Mouse (Mus musculus) inflammation-experienced regulatory T-cells, adult 6 months (primary cell): ENCODE data around the gene Rbms3. TPM values are rescaled to one million over a fixed set of nuclear protein-coding genes. Genes with fewer than 3 reads are reported as not detected.

Source experiments
- ATAC-seq: one replicate; pipeline ENCODE4 v1.8.0; 2017
- polyA plus RNA-seq, 3 experiments: library from polyadenylated mRNA; unstranded; fragments of 100-300 nt; shearing (Covaris generic); gene quantifications; one replicate each; pipeline ENCODE4 v1.2.1; 2017

The Rbms3 gene
- polyA plus RNA-seq, 3 experiments from 2014 or later: not detected

DNA sequence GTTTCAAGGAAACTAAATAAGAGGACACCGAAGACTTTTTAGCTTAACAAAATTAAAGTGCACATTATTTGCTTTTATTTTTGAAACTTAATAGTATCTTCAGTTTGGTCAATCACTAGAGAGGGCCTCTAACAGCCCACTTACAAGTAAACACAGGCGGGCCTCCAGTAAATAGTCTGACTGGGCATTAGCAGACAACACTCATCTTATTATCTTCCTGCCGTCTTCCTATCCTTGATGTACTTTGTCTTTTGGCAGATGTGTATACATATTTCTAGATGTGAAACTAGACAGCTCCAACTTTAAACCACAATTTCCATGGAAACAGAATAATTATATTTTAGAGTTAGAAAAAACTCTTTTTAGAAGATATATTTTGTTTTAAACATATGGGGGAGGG lies 901.6 kb downstream of the Rbms3 start:
- ATAC-seq: no peak

DNA sequence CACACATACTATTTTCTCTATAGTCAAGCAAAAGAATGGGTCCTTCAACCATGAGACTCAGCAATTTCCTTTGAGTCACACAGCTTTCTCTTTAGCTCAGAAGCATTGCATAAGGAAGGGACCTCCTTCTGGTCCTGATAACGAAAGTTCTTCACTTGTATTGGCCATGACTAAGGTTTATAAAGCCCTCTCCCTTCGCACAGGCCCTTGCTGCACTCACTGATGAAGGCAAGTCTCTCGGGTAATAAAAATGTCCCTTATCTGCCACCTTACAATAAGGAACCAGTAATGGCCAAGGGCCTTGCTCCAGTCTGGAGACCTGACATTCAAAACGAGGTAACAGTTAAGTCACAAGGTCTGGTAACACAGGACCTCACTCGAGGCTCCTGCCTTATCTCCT lies 905.1 kb downstream of the Rbms3 start:
- no peak for ATAC-seq

- no peak for ATAC-seq
Measured at GRCm38 (mm10) chr9:116703119-116703518, 926.6 kb downstream of the Rbms3 start.

DNA sequence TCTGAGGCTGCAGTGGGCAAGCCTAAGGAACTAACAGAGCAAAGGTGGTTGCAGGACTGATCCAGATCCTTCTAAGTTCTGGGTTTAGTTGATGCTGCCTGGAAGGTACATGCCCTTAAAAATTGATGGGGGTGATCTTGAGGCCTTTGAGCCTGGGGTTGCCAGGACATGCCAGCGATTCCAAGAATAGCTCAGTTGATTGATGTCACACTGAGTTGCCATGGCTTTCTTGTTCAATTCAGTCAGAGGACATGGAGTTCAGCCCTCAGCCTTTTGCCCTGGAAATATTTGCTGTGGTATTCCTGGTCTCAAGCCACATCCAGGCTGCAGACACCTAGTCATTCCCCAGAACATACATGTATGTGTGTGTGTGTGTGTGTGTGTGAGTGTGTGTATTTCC lies 927.1 kb downstream of the Rbms3 start:
- no peak for ATAC-seq

DNA sequence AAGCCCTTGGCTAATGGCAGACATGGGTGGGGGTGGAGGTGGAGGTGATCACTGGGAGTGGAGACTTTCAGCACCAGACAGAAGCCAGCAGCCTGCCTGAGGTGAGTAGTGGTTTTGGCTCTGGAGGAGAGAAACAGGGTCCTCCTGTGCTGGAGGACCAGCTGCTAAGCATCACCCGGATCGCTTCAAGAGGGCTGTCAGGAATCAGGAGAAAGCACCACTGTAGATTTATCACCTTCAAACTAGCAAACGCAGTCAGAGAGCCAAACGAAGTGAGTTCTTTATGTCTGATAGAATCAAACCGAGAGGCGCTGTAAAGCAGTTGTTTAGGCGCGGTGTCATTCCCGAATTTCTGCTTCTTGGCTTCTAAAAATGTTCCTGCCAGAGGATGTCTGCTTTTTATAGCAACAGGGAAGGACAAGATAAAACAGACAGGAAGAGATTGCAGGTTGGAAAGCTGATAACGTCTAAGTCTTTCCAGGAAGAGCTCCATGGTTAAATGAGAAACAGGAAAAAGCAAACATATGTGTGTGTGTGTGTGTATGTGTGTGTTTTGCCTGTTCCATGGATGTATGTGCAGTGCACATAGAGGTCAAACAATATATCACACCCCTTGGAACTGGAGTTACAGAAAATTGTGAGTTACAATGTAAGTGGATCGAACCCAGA lies 928.1 kb downstream of the Rbms3 start:
- ATAC-seq: no peak

DNA sequence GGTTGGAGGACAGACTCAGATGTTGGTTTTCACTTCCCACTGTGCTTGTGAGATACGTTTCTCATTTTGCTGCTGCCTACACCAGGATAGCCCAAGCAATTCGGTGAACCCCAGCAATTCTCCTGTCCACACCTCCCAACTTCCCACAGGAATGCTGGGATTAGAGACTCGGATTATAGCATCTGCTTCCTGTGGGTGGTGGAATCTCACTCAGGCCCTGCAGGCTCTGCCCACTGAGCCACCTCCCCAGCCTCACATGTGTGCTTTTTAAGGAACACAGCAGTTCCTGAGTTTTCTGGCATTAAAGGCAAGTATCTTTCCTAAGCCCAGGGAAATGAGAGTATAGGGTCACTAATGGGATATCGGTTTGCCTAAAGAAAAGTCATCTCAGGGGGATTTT lies 941.1 kb downstream of the Rbms3 start:
- no peak for ATAC-seq

GRCm38 (mm10) chr9:116677142-116677541 lies 952.6 kb downstream of the Rbms3 start:
- ATAC-seq: no peak

- no peak for ATAC-seq
Measured at GRCm38 (mm10) chr9:116676445-116676844, 953.3 kb downstream of the Rbms3 start.

DNA sequence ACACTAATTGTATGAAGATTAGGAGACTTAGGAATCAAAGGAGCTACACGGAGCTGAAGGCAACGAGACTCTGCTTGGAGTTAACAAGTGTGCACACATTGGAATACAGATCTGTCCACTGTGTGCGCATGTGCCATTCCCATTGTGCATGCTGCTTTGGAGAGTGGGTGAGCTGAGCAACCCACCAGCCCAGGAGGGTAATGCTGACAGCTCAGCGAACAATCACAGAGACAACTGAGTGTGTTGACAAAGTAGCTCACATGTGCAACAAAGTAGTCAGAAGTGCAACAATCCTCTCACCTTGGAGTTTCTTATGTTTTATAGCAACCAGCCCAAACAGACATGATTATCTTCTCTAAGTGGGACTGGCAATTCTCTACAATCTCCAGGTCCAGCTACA lies 955.5 kb downstream of the Rbms3 start:
- ATAC-seq: no peak

GRCm38 (mm10) chr9:116661026-116661425 lies 968.7 kb downstream of the Rbms3 start:
- no peak for ATAC-seq

DNA sequence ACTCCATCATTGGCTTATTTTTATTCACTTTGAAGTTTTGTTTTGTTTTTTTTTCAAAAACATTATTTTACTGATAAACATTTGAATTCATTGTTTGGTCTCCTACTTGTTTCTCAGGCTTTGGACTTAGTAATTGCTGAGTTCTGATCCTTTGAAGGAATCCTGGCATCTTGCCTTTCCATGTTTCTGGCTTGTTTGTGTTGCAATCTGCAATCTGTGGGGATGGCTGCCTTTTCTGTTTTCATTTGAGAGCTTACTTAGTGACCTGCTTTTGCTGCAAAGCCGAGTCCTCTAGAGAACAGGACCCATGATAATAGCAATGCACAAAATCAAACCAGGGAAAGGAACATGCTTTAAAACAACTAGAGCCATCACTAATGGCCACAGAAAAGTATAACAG lies 969.8 kb downstream of the Rbms3 start:
- no peak for ATAC-seq

DNA sequence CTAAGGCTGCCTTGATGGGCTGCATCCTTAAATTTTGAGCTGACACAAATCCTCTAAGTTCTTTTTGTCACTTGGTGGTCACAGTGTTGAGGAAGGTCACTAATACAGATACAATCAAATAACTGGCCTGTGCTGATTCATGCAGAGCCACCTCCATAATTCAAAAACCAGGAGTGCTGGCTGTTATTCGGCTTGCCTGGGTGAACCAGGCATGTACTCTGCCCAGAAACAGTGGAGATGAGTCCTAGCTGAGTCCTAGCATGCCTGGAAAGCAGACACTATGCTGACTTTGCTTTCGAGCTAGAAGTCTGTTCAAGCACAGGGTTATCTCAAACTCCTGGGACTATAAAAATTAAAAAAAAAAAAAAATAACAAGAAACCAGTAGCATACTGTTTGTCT lies 972.6 kb downstream of the Rbms3 start:
- ATAC-seq: no peak

GRCm38 (mm10) chr9:116651414-116651813 lies 978.3 kb downstream of the Rbms3 start:
- ATAC-seq: no peak

DNA sequence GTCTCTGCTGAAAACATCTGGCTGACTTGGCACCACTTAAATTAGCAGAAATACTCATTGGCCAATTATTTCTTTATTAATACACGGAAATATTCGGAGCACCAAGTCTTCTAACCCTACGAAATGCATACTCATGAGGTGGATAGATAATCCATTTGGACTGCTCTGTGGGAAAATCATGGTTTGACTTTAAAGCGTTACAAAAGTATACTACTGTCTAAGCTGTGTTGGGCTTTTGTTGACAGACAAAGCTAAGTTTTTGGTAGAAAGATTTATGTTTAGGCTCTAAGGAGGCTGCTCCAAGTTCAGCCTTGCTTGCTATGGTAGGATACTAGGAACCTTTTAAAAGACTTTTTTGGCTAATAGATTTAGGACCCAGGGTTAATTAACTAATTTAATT lies 979.8 kb downstream of the Rbms3 start:
- ATAC-seq: no peak

GRCm38 (mm10) chr9:116649086-116649792 lies 980.5 kb downstream of the Rbms3 start:
- no peak for ATAC-seq

GRCm38 (mm10) chr9:116644616-116645015 lies 985.1 kb downstream of the Rbms3 start:
- ATAC-seq: no peak

DNA sequence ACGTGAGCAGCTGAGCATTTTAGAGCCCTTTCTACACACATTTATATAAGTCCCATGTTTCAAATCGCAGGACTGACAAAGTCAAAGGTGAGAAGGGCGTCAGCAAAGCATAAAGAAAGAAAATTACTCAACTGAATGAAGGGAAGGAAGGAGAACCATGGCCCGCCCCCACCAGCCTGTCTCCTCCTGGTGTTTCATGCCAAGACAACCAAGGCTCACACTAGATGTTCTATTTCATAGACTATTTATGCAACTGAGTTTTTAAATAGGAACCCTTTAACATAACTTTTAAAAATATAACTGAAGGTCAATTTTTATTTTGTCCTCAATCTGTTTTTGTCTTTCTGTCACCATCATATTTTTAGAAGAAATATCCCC lies 989.4 kb downstream of the Rbms3 start:
- no peak for ATAC-seq

DNA sequence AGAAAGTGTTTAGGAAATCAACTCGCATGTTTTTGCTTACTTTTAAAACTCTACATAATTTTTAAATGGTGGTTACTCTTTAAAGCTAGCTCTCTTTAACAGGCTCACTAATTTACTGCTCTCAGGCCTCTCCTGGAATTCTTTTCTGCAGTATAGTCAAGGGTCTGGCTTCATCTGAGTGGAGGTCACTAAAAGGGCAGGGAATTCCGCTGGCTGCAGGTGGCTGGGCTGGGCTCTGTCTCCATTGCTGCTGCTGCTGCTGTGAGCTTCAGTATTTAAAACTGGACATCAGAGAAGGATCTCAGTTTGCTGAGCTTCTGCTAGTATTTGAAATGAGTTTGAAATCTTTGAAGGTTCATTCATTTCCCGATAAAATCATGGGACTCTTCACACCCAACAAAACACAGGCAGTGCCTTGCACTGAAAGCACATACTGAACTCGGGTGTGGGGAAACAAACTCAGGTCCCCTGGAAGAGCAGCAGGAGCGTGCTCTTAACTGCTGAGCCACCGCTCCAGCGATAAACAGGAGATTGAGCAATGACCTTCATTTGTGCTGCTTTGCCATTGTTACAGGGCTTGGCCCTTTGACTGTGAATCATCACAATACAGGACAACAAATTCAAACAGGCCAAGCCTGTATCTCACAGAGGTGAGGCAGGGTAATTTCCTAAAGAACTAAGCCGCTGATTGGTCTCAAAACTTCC lies 990.0 kb downstream of the Rbms3 start:
- no peak for ATAC-seq

DNA sequence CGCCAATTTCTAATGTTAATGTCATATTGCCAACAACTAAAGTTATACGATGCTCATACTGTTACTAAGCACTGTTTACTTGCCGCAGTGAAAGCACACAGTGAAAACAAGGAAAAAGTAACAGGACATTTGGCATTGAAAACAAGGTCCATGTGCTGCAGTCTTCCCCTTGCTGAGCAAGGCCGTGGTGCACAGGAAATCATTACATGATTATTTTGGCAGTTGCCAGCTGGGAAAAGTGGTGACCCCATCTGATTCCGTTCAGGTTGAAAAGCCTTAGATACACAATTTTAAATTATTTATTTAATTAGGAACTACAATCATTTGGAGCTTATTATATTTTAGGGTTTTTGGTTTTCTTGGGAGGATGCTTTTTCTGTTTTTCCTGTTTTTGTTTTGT lies 995.9 kb downstream of the Rbms3 start:
- ATAC-seq: no peak

DNA sequence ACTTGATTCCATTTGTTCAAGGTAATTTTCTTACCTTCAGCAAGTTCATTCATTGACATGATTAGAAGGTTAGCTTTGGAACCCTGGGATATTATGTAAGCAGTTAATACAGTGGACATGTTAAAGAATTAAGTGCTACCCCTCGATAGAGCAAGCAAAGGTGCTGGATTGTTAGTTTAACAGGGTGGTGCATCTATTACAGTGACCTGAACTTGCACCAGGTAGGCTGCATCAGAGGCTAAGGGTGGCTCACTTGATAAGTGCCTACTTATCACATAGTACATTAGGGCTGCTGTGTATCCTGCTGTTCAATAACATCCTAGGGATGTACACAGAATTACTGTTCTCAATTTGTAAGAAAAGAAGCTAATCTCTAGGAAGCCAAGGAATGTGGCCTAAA lies 996.6 kb downstream of the Rbms3 start:
- ATAC-seq: no peak

- no peak for ATAC-seq
Measured at GRCm38 (mm10) chr9:116631816-116632215, 997.9 kb downstream of the Rbms3 start.

- no peak for ATAC-seq
Measured at GRCm38 (mm10) chr9:116630805-116631204, 998.9 kb downstream of the Rbms3 start.

DNA sequence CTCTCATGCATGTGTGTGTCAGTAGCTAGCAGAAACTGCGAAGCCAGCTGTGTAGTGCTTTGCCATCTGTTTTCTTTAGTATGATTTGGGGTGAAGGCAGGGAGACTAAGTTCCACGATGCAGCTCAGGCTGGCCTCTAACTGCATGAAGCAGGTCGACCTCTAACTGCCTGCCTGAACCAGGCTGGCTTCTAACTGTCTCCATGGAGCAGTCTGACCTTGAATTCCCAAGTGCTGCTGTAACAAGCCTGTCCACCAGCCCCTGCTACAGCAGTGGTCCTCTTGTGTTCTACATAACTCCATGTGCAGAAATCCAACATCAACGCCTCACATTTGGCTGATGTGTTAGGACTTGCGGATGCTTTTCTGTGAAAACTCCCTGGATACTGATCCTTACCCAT lies 1009.3 kb downstream of the Rbms3 start:
- ATAC-seq: no peak

DNA sequence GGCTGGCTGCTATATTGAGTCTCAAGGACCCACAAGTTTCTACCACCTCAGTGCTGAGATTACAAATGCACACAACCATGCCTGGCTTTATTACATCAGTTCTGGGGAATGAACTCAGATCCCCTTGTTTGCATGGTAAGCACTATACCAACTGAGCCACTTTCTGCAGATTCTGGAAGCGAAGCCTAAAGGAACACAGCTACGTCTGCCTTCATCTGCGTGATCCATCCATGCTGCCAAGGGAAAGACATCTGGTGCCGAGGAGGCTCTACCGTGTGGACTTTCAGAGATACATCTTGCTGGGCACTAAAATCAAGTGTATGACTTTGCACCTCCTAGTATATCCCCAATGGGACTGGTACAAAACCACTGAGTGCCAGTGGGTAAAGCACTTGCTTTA lies 1010.8 kb downstream of the Rbms3 start:
- ATAC-seq: no peak
